Mouse (Mus musculus) neural tube, embryonic 11.5 days (tissue): ENCODE results near the gene Pde1c. TPM values are rescaled to one million over a fixed set of nuclear protein-coding genes. Genes with fewer than 3 reads are reported as not detected.
A peak's percentile ranks its signal among the peaks of the same experiment; 100 is the strongest.

Source experiments
- ATAC-seq: fragments of 200-750 bp; cut with Nextera tagmentation; 2 replicates; pipeline ENCODE4 v1.8.0; 2017; ENCODE audit warnings: moderate number of reproducible peaks, mild to moderate bottlenecking, moderate TSS enrichment, moderate library complexity; ENCODE audit not compliant: insufficient read depth, low FRiP score, low TSS enrichment
- DNase-seq: peaks from one replicate; pipeline ENCODE4 v3.0.0-alpha.2; 2015; ENCODE audit warnings: low spot score
- H3K27ac ChIP-seq: fragments of 300-500 bp; sonication (generic); 2 replicates; pipeline ENCODE4 v1.5.1; 2014; ENCODE audit warnings: low read depth, mild to moderate bottlenecking, low read length
- H3K27me3 ChIP-seq: fragments of 300-500 bp; sonication (generic); 2 replicates; pipeline ENCODE4 v1.6.1; 2014; ENCODE audit warnings: mild to moderate bottlenecking, low read length, mixed read lengths; ENCODE audit not compliant: control insufficient read depth, insufficient read depth
- H3K36me3 ChIP-seq: fragments of 300-500 bp; sonication (generic); 2 replicates; pipeline ENCODE4 v1.6.1; 2014; ENCODE audit warnings: mild to moderate bottlenecking, low read length, moderate library complexity, mixed read lengths; ENCODE audit not compliant: control insufficient read depth, insufficient read depth
- H3K4me1 ChIP-seq: fragments of 300-500 bp; sonication (generic); 2 replicates; pipeline ENCODE4 v1.6.1; 2014; ENCODE audit warnings: low read length, mixed read lengths; ENCODE audit not compliant: control insufficient read depth, insufficient read depth
- H3K4me2 ChIP-seq: fragments of 300-500 bp; sonication (generic); 2 replicates; pipeline ENCODE4 v1.6.1; 2014; ENCODE audit warnings: low read depth, mild to moderate bottlenecking, moderate library complexity
- H3K4me3 ChIP-seq: fragments of 300-500 bp; sonication (generic); 2 replicates; pipeline ENCODE4 v1.5.1; 2014; ENCODE audit warnings: low read depth, low read length
- H3K9ac ChIP-seq: fragments of 300-500 bp; sonication (generic); 2 replicates; pipeline ENCODE4 v1.6.1; 2014; ENCODE audit warnings: mild to moderate bottlenecking, low read length
- H3K9me3 ChIP-seq: fragments of 300-500 bp; sonication (generic); 2 replicates; pipeline ENCODE4 v1.6.1; 2016; ENCODE audit warnings: low read length; ENCODE audit not compliant: control insufficient read depth
- WGBS: fragments of 180-500 bp; shearing (Covaris S2); extraction: QIAGEN DNeasy Blood & Tissue Kit; methylation state at CpG from one replicate; pipeline ENCODE4 v1.1.7; 2014; 5-methylcytosine and 5-hydroxymethylcytosine counted together
- polyA plus RNA-seq: library from polyadenylated mRNA; unstranded; fragments of >200 nt; fragmentation: Nextera tagmentation; extraction: Ambion mirVana; gene quantifications from 2 replicates; pipeline ENCODE4 v1.2.1, GENCODE M21; 2014

The Pde1c gene
- polyA plus RNA-seq, 1 experiment from 2014 or later, result 2.9 TPM

- DNase-seq (no peak), ATAC-seq (no peak)
- Histone ChIP-seq H3K27ac (no peak overlapping the region), H3K27me3 (no peaks in the 10 kb centered on the region), H3K4me2 (no peak overlapping the region), H3K4me3 (no peak overlapping the region), H3K4me1 (no peaks in the 10 kb centered on the region), H3K9me3 (no peaks in the 10 kb centered on the region), H3K36me3 (no peaks in the 10 kb centered on the region), H3K9ac (no peak overlapping the region)
- 79% methylated on average over 1 of the region's 1 CpGs for WGBS
These were observed 410.7 kb downstream of the Pde1c start for GRCm38 (mm10) chr6:56158217-56158616.

DNA sequence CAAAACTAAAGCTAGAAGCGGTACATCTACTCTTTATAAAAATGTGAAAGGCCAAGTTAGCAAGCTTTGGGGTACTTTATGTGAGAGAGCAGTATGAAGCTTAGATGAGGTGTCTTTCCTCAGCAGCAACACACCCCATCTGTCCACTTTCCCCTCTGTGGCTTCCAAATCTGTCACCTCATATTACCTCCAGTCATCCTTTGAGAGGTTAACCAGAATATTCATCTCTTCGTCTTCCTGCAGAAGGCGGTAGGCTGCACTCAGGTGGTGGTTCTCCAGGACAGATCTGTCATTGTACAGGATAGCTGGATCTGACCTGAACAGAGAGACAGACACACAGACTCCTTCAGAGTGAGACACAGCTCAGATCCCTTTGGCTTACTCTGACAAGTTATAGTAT lies 412.1 kb downstream of the Pde1c start:
- DNase-seq, result no peak
- H3K36me3 ChIP-seq, result no peaks in the 10 kb centered on the region
- H3K9me3 ChIP-seq, result no peaks in the 10 kb centered on the region
- H3K4me2 ChIP-seq, result no peak overlapping the region
- H3K27ac ChIP-seq, result no peak overlapping the region
- no peaks in the 10 kb centered on the region for H3K27me3 ChIP-seq
- H3K4me3 ChIP-seq, result no peak overlapping the region
- no peak for ATAC-seq
- H3K9ac ChIP-seq, result no peak overlapping the region
- no peaks in the 10 kb centered on the region for H3K4me1 ChIP-seq
- WGBS, result 94% methylated on average over 3 of the region's 3 CpGs

DNA sequence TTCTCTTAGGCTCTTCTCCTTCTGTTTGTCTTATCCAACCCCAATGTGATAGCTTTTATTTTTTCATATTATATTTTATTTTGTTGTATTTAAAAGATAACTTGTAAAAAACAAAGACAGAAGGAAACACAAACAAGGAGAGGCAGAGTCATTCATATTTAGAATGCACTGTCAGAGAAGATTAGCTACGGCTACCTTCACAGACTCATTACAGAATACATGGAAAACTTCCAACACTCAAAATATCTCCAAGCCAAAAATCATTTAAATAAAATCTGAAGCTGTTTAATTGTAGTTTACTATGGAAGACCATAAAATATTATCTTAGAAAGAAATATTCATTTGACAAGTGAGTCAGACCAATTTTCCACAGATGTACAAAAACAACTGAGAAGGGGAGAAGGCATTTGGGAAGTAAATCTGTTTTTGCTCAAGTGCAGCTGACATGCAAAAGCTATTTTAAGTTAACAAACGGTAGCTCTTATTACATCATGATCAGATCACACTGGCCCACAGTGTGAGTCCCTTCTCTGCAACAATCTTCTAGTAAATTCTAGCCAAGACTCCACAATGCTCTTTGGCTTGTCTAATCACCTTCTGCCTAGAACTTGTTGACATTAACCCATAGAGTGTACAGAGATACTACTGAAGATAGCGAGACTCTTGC lies 438.3 kb downstream of the Pde1c start:
- H3K27ac ChIP-seq, result no peak overlapping the region
- no peak overlapping the region for H3K4me2 ChIP-seq
- H3K36me3 ChIP-seq, result no peaks in the 10 kb centered on the region
- H3K4me3 ChIP-seq, result no peak overlapping the region
- no peak for ATAC-seq
- WGBS, result 85% methylated on average over 3 of the region's 3 CpGs
- no peaks in the 10 kb centered on the region for H3K4me1 ChIP-seq
- H3K27me3 ChIP-seq, result no peaks in the 10 kb centered on the region
- no peak for DNase-seq
- H3K9me3 ChIP-seq, result no peaks in the 10 kb centered on the region
- H3K9ac ChIP-seq, result no peak overlapping the region

GRCm38 (mm10) chr6:56099520-56100101 lies 469.3 kb downstream of the Pde1c start:
- no peaks in the 10 kb centered on the region; the same call in 1 of the 2 replicates for H3K9me3 ChIP-seq
- ATAC-seq, result no peak
- H3K36me3 ChIP-seq, result no peaks in the 10 kb centered on the region
- no peak for DNase-seq
- H3K27ac ChIP-seq, result no peak overlapping the region
- H3K4me1 ChIP-seq, result no peaks in the 10 kb centered on the region
- 88% methylated on average over 2 of the region's 2 CpGs for WGBS
- H3K4me2 ChIP-seq, result no peak overlapping the region
- H3K27me3 ChIP-seq, result no peaks in the 10 kb centered on the region
- no peak overlapping the region for H3K4me3 ChIP-seq
- H3K9ac ChIP-seq, result no peak overlapping the region

DNA sequence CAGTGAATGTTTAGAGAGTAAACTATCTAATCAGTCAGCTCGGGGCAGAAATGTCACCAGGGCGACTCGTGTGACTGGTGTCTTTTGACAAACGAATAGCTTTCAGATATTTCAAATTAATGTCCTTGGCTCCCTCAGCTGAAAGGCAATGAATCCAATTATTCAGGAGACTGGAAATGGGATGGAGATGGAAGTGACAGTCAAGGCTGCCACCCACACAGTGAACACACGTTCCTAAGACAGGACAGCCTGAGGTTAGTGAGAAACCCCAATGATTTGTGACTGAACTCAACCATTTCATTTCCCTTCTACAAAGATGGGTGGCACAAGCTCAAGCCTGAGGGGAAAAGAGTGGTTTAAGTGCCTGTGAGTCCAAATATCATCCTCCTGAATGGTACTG lies 470.5 kb downstream of the Pde1c start:
- no peak overlapping the region for H3K27ac ChIP-seq
- DNase-seq, result no peak
- WGBS, result 70% methylated on average over 5 of the region's 5 CpGs

DNA sequence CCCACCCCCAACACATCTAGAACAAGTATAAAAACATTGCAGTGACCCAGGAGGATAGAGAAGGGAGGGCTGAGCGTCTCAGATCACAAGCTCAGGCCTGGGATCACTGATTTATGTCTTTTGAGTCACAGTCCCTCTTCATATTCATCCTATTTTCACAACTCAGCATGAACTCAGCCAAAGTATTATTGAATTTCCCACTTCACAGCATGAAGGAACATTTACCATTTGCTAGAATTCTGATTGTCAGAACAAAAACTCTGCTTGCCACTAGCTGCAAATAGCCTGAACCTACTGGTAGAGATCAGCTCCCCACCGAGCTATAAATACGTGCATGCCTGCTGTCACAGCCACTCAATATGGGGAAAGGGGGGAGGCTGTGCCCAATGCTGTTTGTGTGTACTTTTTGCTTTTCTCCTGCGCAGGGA lies 492.5 kb downstream of the Pde1c start:
- H3K27ac ChIP-seq, result no peak overlapping the region
- no peaks in the 10 kb centered on the region for H3K4me1 ChIP-seq
- no peak overlapping the region for H3K4me2 ChIP-seq
- H3K9ac ChIP-seq, result no peak overlapping the region
- WGBS, result 33% methylated on average over 4 of the region's 4 CpGs
- no peaks in the 10 kb centered on the region for H3K36me3 ChIP-seq
- no peak for ATAC-seq
- no peaks in the 10 kb centered on the region for H3K9me3 ChIP-seq
- no peaks in the 10 kb centered on the region for H3K27me3 ChIP-seq
- DNase-seq, result peak; percentile 18
- no peak overlapping the region for H3K4me3 ChIP-seq

More for the DNA sequence above, 470.5 kb downstream of the Pde1c start:
- no peak for ATAC-seq
- Histone ChIP-seq H3K36me3 (no peaks in the 10 kb centered on the region), H3K4me1 (no peaks in the 10 kb centered on the region), H3K9me3 (no peaks in the 10 kb centered on the region; the same call in 1 of the 2 replicates), H3K4me3 (no peak overlapping the region), H3K4me2 (no peak overlapping the region), H3K27me3 (no peaks in the 10 kb centered on the region), H3K9ac (no peak overlapping the region)

DNA sequence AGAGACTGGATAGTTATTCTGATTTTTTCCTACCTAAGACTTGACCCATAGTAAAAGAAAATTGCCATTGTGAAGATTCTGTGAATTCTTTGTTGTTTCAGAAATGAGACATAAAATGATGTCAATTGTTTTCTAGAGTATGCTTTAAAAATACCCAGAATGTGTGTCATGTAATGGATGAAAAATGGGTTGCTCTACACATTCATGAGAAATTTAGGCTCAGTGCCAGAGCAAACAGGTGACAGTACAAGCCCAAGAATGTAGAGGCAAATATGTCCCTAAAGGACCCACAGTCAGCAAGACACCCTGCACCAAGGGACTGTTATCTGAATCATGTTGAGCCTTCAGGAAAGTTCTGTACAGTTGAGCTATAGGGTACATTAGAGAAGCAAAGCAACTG lies 500.4 kb downstream of the Pde1c start:
- H3K4me1 ChIP-seq, result no peaks in the 10 kb centered on the region
- no peaks in the 10 kb centered on the region for H3K27me3 ChIP-seq
- DNase-seq (no peak), ATAC-seq (no peak)
- H3K36me3 ChIP-seq, result no peaks in the 10 kb centered on the region
- H3K27ac ChIP-seq, result no peak overlapping the region
- no peak overlapping the region for H3K4me2 ChIP-seq
- H3K4me3 ChIP-seq, result no peak overlapping the region
- H3K9me3 ChIP-seq, result no peaks in the 10 kb centered on the region
- H3K9ac ChIP-seq, result no peak overlapping the region

DNA sequence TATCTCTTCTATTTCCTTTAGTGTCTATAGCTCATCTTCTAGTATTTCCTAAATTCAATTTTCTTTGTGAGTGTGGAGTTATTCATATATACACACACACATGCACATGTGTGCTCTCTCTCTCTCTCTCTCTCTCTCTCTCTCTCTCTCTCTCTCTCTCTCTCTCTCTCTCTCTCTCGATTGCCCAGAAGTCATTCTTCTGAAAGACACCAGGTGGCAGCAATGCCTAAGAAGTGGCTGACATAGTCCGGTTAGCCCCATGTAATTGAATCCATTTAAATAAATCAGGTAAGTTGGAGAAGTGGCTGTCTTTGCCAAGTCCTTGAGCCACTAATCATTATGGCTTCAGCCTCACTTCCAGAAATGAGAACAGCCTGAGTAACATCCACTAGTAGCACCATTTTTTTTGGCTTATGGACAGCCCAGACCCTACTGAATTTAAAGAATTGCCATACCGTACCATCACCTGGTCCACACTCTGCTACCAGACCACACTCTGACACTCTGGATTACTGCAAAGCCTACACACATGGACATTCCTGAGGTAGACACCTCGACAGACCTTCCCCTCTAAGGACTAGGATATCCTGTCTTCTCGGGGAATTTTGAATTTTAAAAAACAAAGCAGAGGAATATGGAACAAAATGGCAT lies 502.1 kb downstream of the Pde1c start:
- Histone ChIP-seq H3K9me3 (no peaks in the 10 kb centered on the region), H3K4me1 (no peaks in the 10 kb centered on the region), H3K27me3 (no peaks in the 10 kb centered on the region), H3K27ac (no peak overlapping the region), H3K4me2 (no peak overlapping the region), H3K36me3 (no peaks in the 10 kb centered on the region), H3K4me3 (no peak overlapping the region), H3K9ac (no peak overlapping the region)
- peak; percentile 51 for DNase-seq
- no peak for ATAC-seq
- 49% methylated on average over 5 of the region's 5 CpGs for WGBS

GRCm38 (mm10) chr6:56063736-56064135 lies 505.2 kb downstream of the Pde1c start:
- H3K27me3 ChIP-seq, result no peaks in the 10 kb centered on the region
- no peaks in the 10 kb centered on the region for H3K4me1 ChIP-seq
- no peak for DNase-seq
- no peak overlapping the region for H3K4me3 ChIP-seq
- H3K9me3 ChIP-seq, result no peaks in the 10 kb centered on the region
- no peak overlapping the region for H3K4me2 ChIP-seq
- no peaks in the 10 kb centered on the region for H3K36me3 ChIP-seq
- H3K9ac ChIP-seq, result no peak overlapping the region
- ATAC-seq, result no peak
- no peak overlapping the region for H3K27ac ChIP-seq
